Mouse (Mus musculus): Measurements from ENCODE around the gene Nfix. TPM values are rescaled to one million over a fixed set of nuclear protein-coding genes. Genes with fewer than 3 reads are reported as not detected.
"Not testable (repeated sequence)": the region's sequence is repeated elsewhere in the genome, so short reads cannot be mapped to it uniquely, and the experiment has no call there.

The Nfix gene
- polyA plus RNA-seq, 1 experiment from 2014 or later, result 8.4 TPM

GRCm38 (mm10) chr8:84687003-84687704, 113.0 kb downstream of the Nfix start:
- Histone ChIP-seq H3K4me3 (peak overlapping the region; percentile 100), H3K4me1 (peaks cover 46% of the 10 kb centered on the region), H3K9me3 (no peaks in the 10 kb centered on the region), H3K9ac (peak overlapping the region; percentile 99), H3K4me2 (replicated peaks) (peak overlapping the region; percentile 89), H3K27ac (peak overlapping the region; percentile 90), H3K36me3 (peaks cover 18% of the 10 kb centered on the region), H3K27me3 (replicated peaks) (no peaks in the 10 kb centered on the region)
- ATAC-seq (ENCODE audit: low FRiP score, low read depth), result peak; percentile 49
- under 1% methylated on average over 59 of the region's 62 CpGs for WGBS

GRCm38 (mm10) chr8:84686191-84687002, 113.7 kb downstream of the Nfix start, which contains the start of gene Trmt1:
Gene Trmt1, plus strand, starts transcription at chr8:84686307.
- H3K9me3 ChIP-seq, result no peaks in the 10 kb centered on the region
- ATAC-seq (ENCODE audit: low FRiP score, low read depth), result 0 out of 2 replicates have a peak, but pooled peaks have one; percentile 9
- no peaks in the 10 kb centered on the region for H3K27me3 ChIP-seq (replicated peaks)
- peak within 1 kb of the TSS; percentile 89 for H3K4me2 ChIP-seq (replicated peaks)
- H3K4me3 ChIP-seq, result peak within 1 kb of the TSS; percentile 100
- peaks cover 15% of the 10 kb centered on the region for H3K36me3 ChIP-seq
- WGBS, result 9% methylated on average over 20 of the region's 20 CpGs
- peak within 1 kb of the TSS; percentile 99 for H3K9ac ChIP-seq
- H3K27ac ChIP-seq, result 0 out of 2 replicates have a peak within 1 kb of the TSS, but pooled peaks have one; percentile 90
- peaks cover 46% of the 10 kb centered on the region for H3K4me1 ChIP-seq

GRCm38 (mm10) chr8:84684537-84684936, 115.6 kb downstream of the Nfix start:
- 23% methylated on average over 3 of the region's 3 CpGs for WGBS
- H3K4me3 ChIP-seq, result no peak overlapping the region
- H3K9me3 ChIP-seq, result no peaks in the 10 kb centered on the region
- H3K27me3 ChIP-seq (replicated peaks), result no peaks in the 10 kb centered on the region
- H3K27ac ChIP-seq, result no peak overlapping the region
- peaks cover 38% of the 10 kb centered on the region for H3K4me1 ChIP-seq
- H3K36me3 ChIP-seq, result peaks cover 10% of the 10 kb centered on the region
- no peak for ATAC-seq (ENCODE audit: low FRiP score, low read depth)
- H3K4me2 ChIP-seq (replicated peaks), result peak overlapping the region; percentile 89; the same call in 1 of the 2 replicates
- H3K9ac ChIP-seq, result no peak overlapping the region

GRCm38 (mm10) chr8:84682257-84682656, 117.9 kb downstream of the Nfix start:
- Histone ChIP-seq H3K27ac (no peak overlapping the region), H3K4me1 (peaks cover 29% of the 10 kb centered on the region), H3K4me3 (no peak overlapping the region), H3K9me3 (no peaks in the 10 kb centered on the region), H3K4me2 (replicated peaks) (no peak overlapping the region), H3K27me3 (replicated peaks) (no peaks in the 10 kb centered on the region), H3K9ac (0 out of 2 replicates have a peak overlapping the region, but pooled peaks have one; percentile 8), H3K36me3 (peaks cover 12% of the 10 kb centered on the region)
- 93% methylated on average over 2 of the region's 2 CpGs for WGBS
- ATAC-seq (ENCODE audit: low FRiP score, low read depth), result no peak

GRCm38 (mm10) chr8:84681476-84681875, 118.7 kb downstream of the Nfix start:
- 91% methylated on average over 2 of the region's 2 CpGs for WGBS
- no peak for ATAC-seq (ENCODE audit: low FRiP score, low read depth)

GRCm38 (mm10) chr8:84677305-84677704, 122.8 kb downstream of the Nfix start:
- Histone ChIP-seq H3K27ac (no peak overlapping the region), H3K9ac (no peak overlapping the region), H3K9me3 (no peaks in the 10 kb centered on the region), H3K27me3 (replicated peaks) (no peaks in the 10 kb centered on the region), H3K4me1 (no peaks in the 10 kb centered on the region), H3K36me3 (peaks cover 53% of the 10 kb centered on the region), H3K4me3 (no peak overlapping the region), H3K4me2 (replicated peaks) (no peak overlapping the region)
- 92% methylated on average over 5 of the region's 5 CpGs for WGBS
- no peak for ATAC-seq (ENCODE audit: low FRiP score, low read depth)

More at GRCm38 (mm10) chr8:84681476-84681875, 118.7 kb downstream of the Nfix start:
- Histone ChIP-seq H3K4me1 (peaks cover 25% of the 10 kb centered on the region), H3K36me3 (peaks cover 18% of the 10 kb centered on the region), H3K9me3 (no peaks in the 10 kb centered on the region), H3K4me3 (no peak overlapping the region), H3K4me2 (replicated peaks) (no peak overlapping the region), H3K9ac (no peak overlapping the region), H3K27ac (no peak overlapping the region), H3K27me3 (replicated peaks) (no peaks in the 10 kb centered on the region)

- not testable (repeated sequence) for H3K27me3 ChIP-seq (replicated peaks); H3K4me2 ChIP-seq (replicated peaks); H3K9me3 ChIP-seq; H3K4me3 ChIP-seq; H3K9ac ChIP-seq; H3K27ac ChIP-seq
- ATAC-seq (ENCODE audit: low FRiP score, low read depth), result peak; percentile 38; the same call in 1 of the 2 replicates
- peaks cover 12% of the 10 kb centered on the region for H3K4me1 ChIP-seq
- 94% methylated on average over 5 of the region's 5 CpGs for WGBS
- peaks cover 60% of the 10 kb centered on the region for H3K36me3 ChIP-seq
Observed at GRCm38 (mm10) chr8:84670295-84671006, 129.7 kb downstream of the Nfix start.

GRCm38 (mm10) chr8:84668731-84669485, 131.2 kb downstream of the Nfix start:
- peaks cover 14% of the 10 kb centered on the region for H3K4me1 ChIP-seq
- H3K4me3 ChIP-seq, result no peak overlapping the region
- no peak for ATAC-seq (ENCODE audit: low FRiP score, low read depth)
- peaks cover 44% of the 10 kb centered on the region for H3K36me3 ChIP-seq
- H3K9me3 ChIP-seq, result no peaks in the 10 kb centered on the region
- no peak overlapping the region for H3K9ac ChIP-seq
- WGBS, result 88% methylated on average over 6 of the region's 6 CpGs
- H3K27ac ChIP-seq, result no peak overlapping the region
- H3K27me3 ChIP-seq (replicated peaks), result no peaks in the 10 kb centered on the region
- H3K4me2 ChIP-seq (replicated peaks), result no peak overlapping the region

GRCm38 (mm10) chr8:84668081-84668480, 132.1 kb downstream of the Nfix start:
- Histone ChIP-seq H3K27ac (no peak overlapping the region), H3K4me2 (replicated peaks) (no peak overlapping the region), H3K36me3 (peaks cover 36% of the 10 kb centered on the region), H3K4me1 (peaks cover 21% of the 10 kb centered on the region), H3K9ac (no peak overlapping the region), H3K9me3 (no peaks in the 10 kb centered on the region), H3K4me3 (no peak overlapping the region), H3K27me3 (replicated peaks) (no peaks in the 10 kb centered on the region)
- WGBS, result 86% methylated on average over 1 of the region's 1 CpGs
- no peak for ATAC-seq (ENCODE audit: low FRiP score, low read depth)

- H3K4me3 ChIP-seq, result peak overlapping the region; percentile 78
- peak overlapping the region; percentile 94 for H3K4me2 ChIP-seq (replicated peaks)
- peaks cover 16% of the 10 kb centered on the region for H3K36me3 ChIP-seq
- peak overlapping the region; percentile 81 for H3K27ac ChIP-seq
- peak; percentile 7; the same call in 1 of the 2 replicates for ATAC-seq (ENCODE audit: low FRiP score, low read depth)
- no peaks in the 10 kb centered on the region for H3K9me3 ChIP-seq
- no peaks in the 10 kb centered on the region for H3K27me3 ChIP-seq (replicated peaks)
- 3% methylated on average over 14 of the region's 14 CpGs for WGBS
- peak overlapping the region; percentile 76 for H3K9ac ChIP-seq
- peaks cover 35% of the 10 kb centered on the region for H3K4me1 ChIP-seq
Observed at GRCm38 (mm10) chr8:84665385-84665893, 134.7 kb downstream of the Nfix start.

Measured in neural tube, embryonic 12.5 days (tissue).